Mouse (Mus musculus) embryonic facial prominence, embryonic 12.5 days (tissue): Measurements from ENCODE around the gene Il4. TPM values are rescaled to one million over a fixed set of nuclear protein-coding genes. Genes with fewer than 3 reads are reported as not detected.

ENCODE experiments used
- ATAC-seq: fragments of 200-750 bp; cut with Nextera tagmentation; 2 replicates; pipeline ENCODE4 v1.8.0; 2017; ENCODE audit not compliant: insufficient number of reproducible peaks, insufficient read depth, low FRiP score, low TSS enrichment
- H3K27ac ChIP-seq: fragments of 300-500 bp; sonication (generic); 2 replicates; pipeline ENCODE4 v1.5.1; 2016; ENCODE audit warnings: mild to moderate bottlenecking
- H3K27me3 ChIP-seq: fragments of 300-500 bp; sonication (generic); 2 replicates; pipeline ENCODE4 v1.6.1; 2016; ENCODE audit warnings: mild to moderate bottlenecking, moderate library complexity
- H3K36me3 ChIP-seq: fragments of 300-500 bp; sonication (generic); 2 replicates; pipeline ENCODE4 v1.6.1; 2016; ENCODE audit warnings: mild to moderate bottlenecking
- H3K4me1 ChIP-seq: fragments of 300-500 bp; sonication (generic); 2 replicates; pipeline ENCODE4 v1.6.1; 2016
- H3K4me2 ChIP-seq: fragments of 300-500 bp; sonication (generic); replicated peaks from 2 replicates; pipeline ENCODE4 v1.6.1; 2016; ENCODE audit warnings: mild to moderate bottlenecking, moderate library complexity
- H3K4me3 ChIP-seq: fragments of 300-500 bp; sonication (generic); 2 replicates; pipeline ENCODE4 v1.5.1; 2016; ENCODE audit warnings: mild to moderate bottlenecking
- H3K9ac ChIP-seq: fragments of 300-500 bp; sonication (generic); 2 replicates; pipeline ENCODE4 v1.6.1; 2016; ENCODE audit warnings: mild to moderate bottlenecking, moderate library complexity
- H3K9me3 ChIP-seq: fragments of 300-500 bp; sonication (generic); 2 replicates; pipeline ENCODE4 v1.6.1; 2016; ENCODE audit warnings: mild to moderate bottlenecking, moderate library complexity
- WGBS: fragments of 180-500 bp; shearing (Covaris S2); methylation state at CpG from one replicate; pipeline ENCODE4 v1.1.7; 2016; 5-methylcytosine and 5-hydroxymethylcytosine counted together
- polyA plus RNA-seq: library from polyadenylated mRNA; unstranded; fragments of >200 nt; fragmentation: Nextera tagmentation; extraction: Ambion mirVana; gene quantifications from 2 replicates; pipeline ENCODE4 v1.2.1, GENCODE M21; 2016

The Il4 gene
- polyA plus RNA-seq = 1.2 and 2.3 TPM in 2 replicates

DNA sequence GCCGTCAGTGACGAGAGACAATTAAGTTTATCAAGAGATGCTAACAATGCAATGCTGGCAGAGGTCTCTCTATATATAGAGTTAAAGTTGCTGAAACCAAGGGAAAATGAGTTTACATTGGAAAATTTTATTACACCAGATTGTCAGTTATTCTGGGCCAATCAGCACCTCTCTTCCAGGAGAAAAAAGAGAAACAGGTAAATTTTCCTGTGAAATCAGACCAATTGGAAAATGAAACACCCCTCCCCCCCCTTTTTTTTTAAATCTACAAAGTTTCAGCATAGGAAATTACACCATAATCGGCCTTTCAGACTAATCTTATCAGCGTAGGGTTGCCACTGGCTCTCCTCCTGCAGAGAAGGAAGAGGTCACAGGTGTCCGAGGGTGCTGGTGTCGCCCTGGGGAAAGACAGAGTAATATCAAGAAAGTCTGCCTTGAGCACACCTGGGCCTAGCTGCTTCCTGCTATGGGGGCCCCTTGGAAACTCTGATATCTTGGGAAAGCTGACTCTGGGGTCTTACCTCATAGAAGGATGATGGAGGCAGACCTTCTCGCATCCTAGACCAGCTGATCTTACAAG lies at the start of gene Il4:
Il4 (minus strand) TSS at position 51 of the 580 bp plus-strand sequence.
- no peaks in the 10 kb centered on the region for H3K4me1 ChIP-seq

DNA sequence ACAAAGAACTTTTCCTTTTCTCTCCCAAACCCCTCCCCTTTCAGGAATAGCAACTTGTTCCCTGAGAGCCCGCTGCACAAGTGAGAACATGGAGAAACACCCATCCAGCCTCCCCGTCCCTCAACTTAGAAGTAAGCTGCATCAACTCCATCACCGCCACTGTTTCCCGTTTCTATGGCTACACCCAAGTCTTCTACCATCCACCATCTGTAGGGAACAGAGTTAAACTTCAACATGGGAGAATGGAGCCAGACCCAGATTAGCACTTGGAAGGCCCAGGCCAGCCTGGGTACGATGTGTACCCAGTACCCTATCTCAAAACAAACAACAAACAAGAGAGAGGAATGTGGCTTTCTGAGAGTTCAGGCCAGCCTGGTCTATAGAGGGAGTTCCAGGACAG lies 45.6 kb upstream of the Il4 start:
- Histone ChIP-seq H3K27me3 (no peaks in the 10 kb centered on the region), H3K9me3 (no peaks in the 10 kb centered on the region), H3K4me2 (no peak overlapping the region), H3K4me1 (no peaks in the 10 kb centered on the region), H3K9ac (no peak overlapping the region), H3K4me3 (no peak overlapping the region), H3K36me3 (peaks cover 30% of the 10 kb centered on the region), H3K27ac (no peak overlapping the region)
- 83% methylated on average over 5 of the region's 5 CpGs for WGBS
- no peak for ATAC-seq

More for the DNA sequence above, at the start of gene Il4:
- H3K4me2 ChIP-seq = no peak within 1 kb of the TSS
- H3K36me3 ChIP-seq = no peaks in the 10 kb centered on the region
- ATAC-seq = no peak
- no peaks in the 10 kb centered on the region for H3K27me3 ChIP-seq
- H3K4me3 ChIP-seq = no peak within 1 kb of the TSS
- H3K9ac ChIP-seq = no peak within 1 kb of the TSS
- no peaks in the 10 kb centered on the region for H3K9me3 ChIP-seq
- no peak within 1 kb of the TSS for H3K27ac ChIP-seq
- WGBS = 83% methylated on average over 7 of the region's 7 CpGs

DNA sequence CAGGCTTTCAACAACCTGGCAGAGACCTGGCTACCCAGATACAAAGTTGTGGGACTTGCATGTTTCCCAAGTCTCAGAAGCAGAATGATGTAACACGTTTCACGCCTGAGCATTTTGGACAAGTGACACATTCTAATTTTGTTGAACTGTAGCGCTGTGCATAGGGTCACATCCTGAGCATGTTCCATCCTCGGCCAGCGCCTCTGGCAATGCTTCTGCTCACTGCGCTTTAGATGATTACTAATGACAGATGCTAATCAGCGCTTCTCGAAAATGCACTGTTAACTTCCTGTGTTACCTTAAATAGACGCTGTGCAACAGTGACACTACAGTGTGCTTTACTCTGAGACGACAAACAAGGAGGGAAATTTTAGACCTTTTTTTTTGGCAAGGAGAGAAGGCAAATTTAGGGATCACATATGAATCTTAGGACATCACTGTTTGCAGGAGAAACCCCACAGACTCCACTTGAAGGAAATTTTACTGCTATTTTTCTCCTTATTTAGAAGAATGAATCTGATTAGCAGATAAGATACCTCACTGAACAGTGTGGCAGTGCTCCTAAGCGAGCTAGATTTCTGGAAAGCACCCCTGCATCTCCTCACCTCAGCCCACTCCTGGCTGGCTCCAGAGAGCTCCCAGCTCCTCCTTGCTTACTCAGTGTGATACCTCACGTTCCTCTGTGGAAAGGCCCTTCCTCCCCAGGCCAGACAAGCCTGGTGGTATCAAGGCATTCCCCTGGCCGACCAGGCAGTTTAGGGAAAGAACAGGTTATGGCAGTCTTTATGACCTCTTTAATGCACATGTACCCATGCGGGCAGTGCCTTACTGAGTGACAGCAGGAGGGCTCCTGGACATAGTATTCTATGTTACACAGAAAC lies 44.6 kb upstream of the Il4 start:
- peaks cover 24% of the 10 kb centered on the region for H3K36me3 ChIP-seq
- H3K9me3 ChIP-seq = no peaks in the 10 kb centered on the region
- H3K4me2 ChIP-seq = no peak overlapping the region
- H3K4me3 ChIP-seq = no peak overlapping the region
- H3K9ac ChIP-seq = no peak overlapping the region
- no peak overlapping the region for H3K27ac ChIP-seq
- H3K4me1 ChIP-seq = no peaks in the 10 kb centered on the region
- ATAC-seq = no peak
- 64% methylated on average over 14 of the region's 14 CpGs for WGBS
- H3K27me3 ChIP-seq = no peaks in the 10 kb centered on the region

DNA sequence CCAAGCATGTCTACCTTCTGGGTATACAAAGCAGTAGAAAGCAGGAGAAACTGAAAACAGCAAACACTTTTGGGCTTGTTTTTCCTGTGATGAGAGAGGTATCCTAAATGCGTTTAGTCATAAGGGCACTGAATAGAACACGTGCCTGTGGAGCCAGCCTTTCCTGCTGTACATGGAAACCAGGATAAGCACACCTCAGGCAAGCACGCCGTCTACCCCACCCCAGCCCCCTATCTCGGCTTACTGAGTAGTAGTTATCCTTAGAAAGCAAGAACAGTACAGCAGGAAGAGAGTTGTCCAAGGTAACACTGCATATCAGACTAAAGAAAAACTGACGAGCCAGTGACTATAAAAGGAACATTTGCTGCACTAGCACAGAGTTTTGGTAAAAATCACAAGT lies 39.4 kb upstream of the Il4 start:
- ATAC-seq = no peak
- H3K4me3 ChIP-seq = no peak overlapping the region
- H3K4me1 ChIP-seq = no peaks in the 10 kb centered on the region
- no peak overlapping the region for H3K4me2 ChIP-seq
- H3K9ac ChIP-seq = no peak overlapping the region
- no peaks in the 10 kb centered on the region for H3K9me3 ChIP-seq
- WGBS = 79% methylated on average over 6 of the region's 6 CpGs
- no peaks in the 10 kb centered on the region for H3K27me3 ChIP-seq
- peaks cover 18% of the 10 kb centered on the region for H3K36me3 ChIP-seq
- no peak overlapping the region for H3K27ac ChIP-seq

DNA sequence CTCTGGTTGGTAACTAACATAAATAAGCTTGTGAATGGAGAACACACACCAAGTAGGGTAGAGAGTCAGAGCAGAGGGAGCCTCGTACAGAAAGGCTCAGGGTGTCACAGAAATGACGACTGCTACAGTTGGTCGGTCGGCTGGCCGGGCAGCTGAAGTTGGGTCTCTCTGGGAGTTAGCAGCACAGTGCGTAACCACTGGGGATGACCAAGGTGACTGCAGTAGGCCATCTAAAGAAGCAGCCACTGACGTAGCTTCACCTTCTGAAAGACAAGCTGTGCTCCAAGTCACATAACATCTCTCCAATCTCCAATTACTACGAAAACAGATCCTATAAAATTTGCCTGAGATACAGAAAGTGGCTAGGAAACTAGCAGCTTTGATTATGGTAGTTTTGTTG lies 38.9 kb upstream of the Il4 start:
- WGBS = 85% methylated on average over 8 of the region's 8 CpGs
- Histone ChIP-seq H3K4me1 (no peaks in the 10 kb centered on the region), H3K4me3 (no peak overlapping the region), H3K9me3 (no peaks in the 10 kb centered on the region), H3K4me2 (no peak overlapping the region), H3K9ac (no peak overlapping the region), H3K36me3 (peaks cover 22% of the 10 kb centered on the region), H3K27me3 (no peaks in the 10 kb centered on the region), H3K27ac (no peak overlapping the region)
- ATAC-seq = no peak

DNA sequence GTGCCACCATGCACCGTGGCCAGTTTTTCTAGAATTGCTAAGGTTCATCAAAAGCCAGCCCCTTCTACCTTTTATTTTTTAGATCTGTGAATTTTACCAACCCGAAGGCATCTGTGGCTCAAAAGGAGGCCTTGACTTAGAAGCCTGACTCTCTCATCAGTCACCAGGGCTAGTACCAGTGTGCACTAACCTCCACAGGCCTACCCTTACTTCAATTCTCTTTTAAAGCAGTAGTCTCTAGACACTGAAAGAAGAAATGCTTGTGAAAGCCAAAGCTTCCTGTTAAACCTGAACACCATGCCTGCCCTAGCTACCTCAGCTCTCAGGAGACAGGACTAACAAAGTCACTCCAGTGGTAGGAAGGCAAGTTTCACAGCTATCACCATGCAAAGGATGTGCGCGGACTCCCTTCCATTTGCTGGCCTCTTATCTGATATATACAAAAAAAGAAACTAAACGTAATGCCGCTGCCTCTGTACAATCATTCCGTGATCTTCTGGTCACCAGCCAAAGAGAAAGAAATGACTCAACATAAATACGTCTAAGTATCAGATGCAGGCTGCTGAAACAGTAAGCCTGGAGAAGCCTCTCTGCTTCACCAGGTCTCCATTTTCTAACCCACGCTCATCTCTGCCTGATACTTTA lies 38.2 kb upstream of the Il4 start:
- no peak for ATAC-seq
- Histone ChIP-seq H3K4me1 (no peaks in the 10 kb centered on the region), H3K36me3 (peaks cover 29% of the 10 kb centered on the region), H3K27ac (no peak overlapping the region), H3K9me3 (no peaks in the 10 kb centered on the region), H3K4me2 (no peak overlapping the region), H3K9ac (no peak overlapping the region), H3K27me3 (no peaks in the 10 kb centered on the region), H3K4me3 (no peak overlapping the region)
- WGBS = 89% methylated on average over 9 of the region's 9 CpGs

DNA sequence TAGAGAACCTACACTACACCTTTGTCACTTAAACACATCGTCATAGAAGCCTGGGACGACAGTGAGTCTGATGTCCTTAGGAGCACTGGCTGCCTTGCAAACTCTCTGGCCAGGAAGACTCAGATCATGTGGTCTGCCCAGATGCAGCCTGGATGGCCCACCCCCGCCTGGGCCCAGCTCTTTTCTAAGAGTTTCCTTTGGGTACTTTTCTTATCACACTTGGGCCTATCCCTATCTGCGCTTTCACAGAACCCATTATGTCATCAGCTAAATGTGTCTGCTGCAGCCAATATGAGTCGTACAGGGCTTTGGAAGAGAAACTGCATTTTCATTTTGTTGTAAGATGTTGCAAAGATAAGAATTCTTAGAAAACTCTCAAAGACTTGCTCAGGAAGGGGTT lies 36.6 kb upstream of the Il4 start:
- Histone ChIP-seq H3K4me2 (no peak overlapping the region), H3K27me3 (no peaks in the 10 kb centered on the region), H3K9me3 (no peaks in the 10 kb centered on the region), H3K36me3 (peaks cover 44% of the 10 kb centered on the region), H3K4me1 (no peaks in the 10 kb centered on the region), H3K27ac (no peak overlapping the region), H3K9ac (no peak overlapping the region), H3K4me3 (no peak overlapping the region)
- ATAC-seq = no peak
- WGBS = 87% methylated on average over 5 of the region's 5 CpGs

DNA sequence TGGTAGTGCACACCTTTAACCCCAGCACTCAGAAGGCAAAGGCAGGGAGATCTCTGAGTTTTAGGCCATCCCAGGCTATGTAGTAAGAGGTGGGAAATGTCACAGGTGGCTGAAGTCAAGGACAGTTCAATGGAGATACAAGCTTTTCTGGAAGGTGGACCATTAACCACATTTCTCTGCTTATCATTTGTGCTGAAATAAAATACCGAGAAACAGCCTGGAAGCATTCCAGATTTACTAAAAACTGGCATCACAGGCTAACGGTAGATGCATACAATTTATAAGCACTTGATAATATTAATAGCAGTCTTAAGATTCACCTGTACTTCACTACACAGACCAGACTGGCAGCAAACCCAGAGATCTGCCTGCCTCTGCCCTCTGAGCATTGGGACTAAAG lies 34.0 kb upstream of the Il4 start:
- no peaks in the 10 kb centered on the region for H3K4me1 ChIP-seq
- H3K9me3 ChIP-seq = no peaks in the 10 kb centered on the region
- no peak overlapping the region for H3K4me2 ChIP-seq
- 88% methylated on average over 2 of the region's 2 CpGs for WGBS
- H3K27me3 ChIP-seq = no peaks in the 10 kb centered on the region
- no peak overlapping the region for H3K4me3 ChIP-seq
- H3K27ac ChIP-seq = no peak overlapping the region
- no peak overlapping the region for H3K9ac ChIP-seq
- H3K36me3 ChIP-seq = peaks cover 50% of the 10 kb centered on the region
- no peak for ATAC-seq

DNA sequence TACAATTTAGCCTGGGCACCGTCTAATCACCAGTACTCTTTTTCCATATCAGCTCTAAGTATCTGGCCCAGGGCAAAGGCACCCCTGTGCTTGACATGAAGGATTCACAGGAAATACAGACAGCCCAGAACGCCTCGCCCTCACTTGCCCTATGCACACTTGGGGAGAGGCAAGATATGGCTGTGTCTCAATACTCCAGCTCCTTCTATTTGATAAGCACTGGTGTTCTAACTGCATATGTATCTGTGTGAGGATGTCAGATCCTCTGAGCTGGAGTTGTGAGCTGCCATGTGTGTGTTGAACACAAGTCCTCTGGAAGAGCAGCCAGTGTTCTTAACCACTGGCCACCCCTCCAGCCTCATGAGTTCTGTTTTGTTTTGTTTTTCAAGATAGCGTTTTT lies 33.0 kb upstream of the Il4 start:
- no peaks in the 10 kb centered on the region for H3K27me3 ChIP-seq
- WGBS = 90% methylated on average over 4 of the region's 4 CpGs
- no peaks in the 10 kb centered on the region for H3K9me3 ChIP-seq
- H3K4me3 ChIP-seq = no peak overlapping the region
- ATAC-seq = no peak
- H3K4me2 ChIP-seq = no peak overlapping the region
- H3K4me1 ChIP-seq = no peaks in the 10 kb centered on the region
- no peak overlapping the region for H3K9ac ChIP-seq
- H3K27ac ChIP-seq = no peak overlapping the region
- H3K36me3 ChIP-seq = peaks cover 50% of the 10 kb centered on the region

DNA sequence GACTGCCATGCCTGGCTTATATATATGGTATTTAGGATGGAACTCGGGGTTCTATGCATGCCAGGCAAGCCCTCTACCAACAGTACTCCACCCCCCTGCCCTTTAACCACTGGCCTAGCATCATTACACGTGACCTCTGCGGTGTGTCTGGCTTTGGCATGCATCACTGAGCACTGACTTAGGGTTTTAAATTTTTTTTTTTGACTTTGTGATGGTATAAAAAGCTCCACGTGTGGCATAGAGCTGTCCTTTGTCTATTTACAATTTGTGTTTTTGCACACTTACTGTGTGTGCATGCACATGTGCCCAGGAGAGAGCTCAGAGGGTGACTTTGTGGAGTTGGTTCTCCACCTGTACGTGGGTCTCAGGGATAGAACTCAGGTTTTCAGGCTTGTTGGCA lies 25.5 kb upstream of the Il4 start:
- Histone ChIP-seq H3K9ac (no peak overlapping the region), H3K27ac (no peak overlapping the region), H3K36me3 (no peaks in the 10 kb centered on the region), H3K4me3 (no peak overlapping the region), H3K27me3 (no peaks in the 10 kb centered on the region), H3K9me3 (no peaks in the 10 kb centered on the region), H3K4me1 (no peaks in the 10 kb centered on the region), H3K4me2 (no peak overlapping the region)
- ATAC-seq = no peak
- WGBS = 82% methylated on average over 5 of the region's 5 CpGs

DNA sequence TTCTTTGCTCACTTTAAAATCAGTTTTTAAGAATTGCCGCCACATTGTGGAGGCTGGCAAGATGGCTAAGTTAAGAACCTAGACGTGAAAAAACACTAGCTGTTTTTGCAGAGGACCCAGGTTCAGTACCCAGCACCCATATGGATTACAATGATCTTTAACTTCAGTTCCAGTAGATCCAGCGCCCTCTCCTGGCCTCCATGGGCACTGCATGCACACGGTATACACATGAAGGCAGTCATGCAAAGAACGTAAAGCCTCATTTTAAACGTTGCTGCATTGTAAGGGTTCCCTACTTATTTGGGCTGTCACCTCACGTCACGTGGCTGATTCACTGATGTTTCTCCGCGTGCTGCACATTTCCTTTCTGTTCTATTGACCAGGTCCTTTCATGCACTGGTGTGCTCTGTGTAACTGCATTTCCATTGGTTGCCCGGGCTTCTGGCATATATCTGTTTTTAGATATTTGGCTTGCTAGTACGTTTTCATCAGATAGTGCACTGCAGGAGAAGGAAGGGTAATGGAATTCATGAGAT lies 24.3 kb upstream of the Il4 start:
- H3K27me3 ChIP-seq = no peaks in the 10 kb centered on the region
- WGBS = 75% methylated on average over 12 of the region's 12 CpGs
- no peak overlapping the region for H3K4me2 ChIP-seq
- H3K9ac ChIP-seq = no peak overlapping the region
- H3K4me1 ChIP-seq = no peaks in the 10 kb centered on the region
- H3K27ac ChIP-seq = no peak overlapping the region
- no peaks in the 10 kb centered on the region for H3K9me3 ChIP-seq
- ATAC-seq = no peak
- no peak overlapping the region for H3K4me3 ChIP-seq
- H3K36me3 ChIP-seq = no peaks in the 10 kb centered on the region
